Mouse (Mus musculus): ENCODE results near the gene Arhgap23. TPM values are rescaled to one million over a fixed set of nuclear protein-coding genes. Genes with fewer than 3 reads are reported as not detected.

Gene Arhgap23
- polyA plus RNA-seq, 1 experiment from 2014 or later = 8.4 TPM

DNA sequence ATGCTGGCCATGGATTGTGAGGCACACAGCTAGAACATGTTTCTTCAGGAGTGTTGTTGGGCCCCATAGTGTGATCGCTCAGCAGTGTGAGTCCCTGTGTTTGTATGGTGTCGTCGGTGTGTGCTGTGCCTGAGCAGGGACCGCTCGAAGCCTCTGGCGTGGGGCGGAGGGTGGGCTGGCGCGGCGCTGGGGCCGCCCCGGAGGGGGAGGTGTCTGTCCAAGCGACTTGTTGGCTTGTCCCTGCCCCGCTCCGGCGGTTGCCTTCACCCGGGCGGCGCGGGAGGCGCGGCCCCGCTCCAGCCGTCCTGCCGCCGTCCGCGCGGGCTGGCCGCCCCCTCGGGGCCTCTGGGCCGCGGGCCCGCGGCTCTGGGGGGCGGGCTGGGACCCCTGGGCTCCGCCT, 24.6 kb downstream of the Arhgap23 start:
- peak overlapping the region; percentile 79 for H3K27ac ChIP-seq
- H3K36me3 ChIP-seq = peaks cover 17% of the 10 kb centered on the region
- 2% methylated on average over 36 of the region's 37 CpGs for WGBS
- no peaks in the 10 kb centered on the region for H3K9me3 ChIP-seq
- ATAC-seq (ENCODE audit: insufficient number of reproducible peaks, low FRiP score, low TSS enrichment, low read depth) = no peak
- peak overlapping the region; percentile 76 for H3K9ac ChIP-seq
- peaks cover 75% of the 10 kb centered on the region for H3K4me1 ChIP-seq
- H3K27me3 ChIP-seq = no peaks in the 10 kb centered on the region
- peak overlapping the region; percentile 68 for H3K4me3 ChIP-seq
- peak overlapping the region; percentile 86 for H3K4me2 ChIP-seq

GRCm38 (mm10) chr11:97440441-97440881, 25.1 kb downstream of the Arhgap23 start:
- peaks cover 70% of the 10 kb centered on the region for H3K4me1 ChIP-seq
- H3K27me3 ChIP-seq = no peaks in the 10 kb centered on the region
- peak overlapping the region; percentile 76 for H3K9ac ChIP-seq
- peak overlapping the region; percentile 68 for H3K4me3 ChIP-seq
- no peaks in the 10 kb centered on the region for H3K9me3 ChIP-seq
- WGBS = 3% methylated on average over 30 of the region's 34 CpGs
- peaks cover 22% of the 10 kb centered on the region for H3K36me3 ChIP-seq
- no peak for ATAC-seq (ENCODE audit: insufficient number of reproducible peaks, low FRiP score, low TSS enrichment, low read depth)
- peak overlapping the region; percentile 86 for H3K4me2 ChIP-seq
- H3K27ac ChIP-seq = peak overlapping the region; percentile 79

GRCm38 (mm10) chr11:97441036-97441657, 25.8 kb downstream of the Arhgap23 start:
- Histone ChIP-seq H3K9ac (peak overlapping the region; percentile 76), H3K27ac (peak overlapping the region; percentile 79), H3K36me3 (peaks cover 29% of the 10 kb centered on the region), H3K4me3 (peak overlapping the region; percentile 68), H3K4me2 (peak overlapping the region; percentile 86), H3K4me1 (peaks cover 63% of the 10 kb centered on the region), H3K9me3 (no peaks in the 10 kb centered on the region), H3K27me3 (no peaks in the 10 kb centered on the region)
- WGBS = 41% methylated on average over 15 of the region's 15 CpGs
- no peak for ATAC-seq (ENCODE audit: insufficient number of reproducible peaks, low FRiP score, low TSS enrichment, low read depth)

DNA sequence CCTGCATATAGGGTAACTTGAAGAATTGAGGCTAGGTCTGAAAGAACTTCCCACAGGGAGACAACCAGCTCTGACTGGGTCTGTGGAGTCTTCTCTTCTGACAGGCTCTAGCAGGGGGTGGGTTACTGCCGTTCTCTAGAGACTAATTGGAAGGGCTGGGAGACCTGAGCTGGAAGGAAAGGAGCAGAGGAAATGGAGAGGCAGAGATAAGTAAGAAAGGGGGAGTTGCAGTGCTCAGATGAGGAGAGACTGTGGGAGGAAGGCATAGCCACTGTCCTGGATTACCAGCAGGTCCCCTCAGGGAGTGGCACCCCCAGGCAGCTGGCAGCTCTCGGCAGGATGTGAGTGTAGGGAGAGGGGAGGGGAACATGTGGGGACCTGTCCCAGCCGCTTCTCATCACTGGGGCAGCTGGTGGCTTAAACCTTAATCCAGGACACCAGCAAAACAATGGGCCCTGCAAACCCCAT, 26.4 kb downstream of the Arhgap23 start:
- no peaks in the 10 kb centered on the region for H3K9me3 ChIP-seq
- H3K27me3 ChIP-seq = no peaks in the 10 kb centered on the region
- peak overlapping the region; percentile 68 for H3K4me3 ChIP-seq
- 0 out of 2 replicates have a peak overlapping the region, but pooled peaks have one; percentile 76 for H3K9ac ChIP-seq
- H3K4me1 ChIP-seq = peaks cover 62% of the 10 kb centered on the region
- H3K27ac ChIP-seq = peak overlapping the region; percentile 79
- peak overlapping the region; percentile 86 for H3K4me2 ChIP-seq
- ATAC-seq (ENCODE audit: insufficient number of reproducible peaks, low FRiP score, low TSS enrichment, low read depth) = no peak
- WGBS = 16% methylated on average over 3 of the region's 3 CpGs
- H3K36me3 ChIP-seq = peaks cover 34% of the 10 kb centered on the region

DNA sequence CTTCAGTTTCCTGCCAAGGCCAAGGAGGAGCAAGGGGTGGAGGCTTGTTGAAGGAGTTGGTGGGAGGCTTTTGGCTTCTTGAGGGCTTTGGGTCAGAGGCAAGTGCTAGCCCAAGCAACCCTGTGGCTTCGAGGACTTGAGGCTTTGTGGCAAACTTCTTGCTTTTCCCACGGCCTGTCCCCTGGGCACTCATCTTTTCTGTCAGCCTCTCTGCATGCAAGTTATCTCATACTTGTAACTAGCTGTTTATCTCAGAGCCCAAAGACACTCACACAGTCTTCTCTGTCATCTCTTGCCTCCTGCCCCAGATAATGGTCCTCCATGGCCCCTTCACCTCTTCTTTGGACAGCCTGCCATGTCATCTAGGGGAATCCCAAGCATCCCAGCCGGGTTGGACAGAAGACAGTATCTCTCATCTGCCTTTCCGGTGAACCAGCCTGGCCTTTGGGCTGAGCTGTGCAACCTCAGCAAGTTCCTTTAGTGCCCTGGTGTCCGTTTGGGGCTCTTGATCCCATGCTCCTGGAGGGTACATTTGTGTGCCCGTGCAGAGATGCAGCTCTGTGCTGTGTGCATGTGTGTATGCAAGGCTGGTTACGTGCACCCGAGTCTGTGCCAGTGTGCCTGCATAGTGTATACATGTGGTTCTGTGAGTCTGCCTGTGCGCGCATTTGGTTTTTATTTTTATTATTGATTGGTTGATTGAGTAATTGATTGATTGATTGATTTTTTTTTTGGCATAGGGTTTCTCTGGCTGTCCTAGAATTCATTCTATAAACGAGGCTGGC, 27.8 kb downstream of the Arhgap23 start:
- H3K4me2 ChIP-seq = no peak overlapping the region
- no peak overlapping the region for H3K27ac ChIP-seq
- no peaks in the 10 kb centered on the region for H3K27me3 ChIP-seq
- 86% methylated on average over 11 of the region's 11 CpGs for WGBS
- peaks cover 53% of the 10 kb centered on the region for H3K4me1 ChIP-seq
- H3K9ac ChIP-seq = no peak overlapping the region
- no peaks in the 10 kb centered on the region for H3K9me3 ChIP-seq
- ATAC-seq (ENCODE audit: insufficient number of reproducible peaks, low FRiP score, low TSS enrichment, low read depth) = no peak
- no peak overlapping the region for H3K4me3 ChIP-seq
- H3K36me3 ChIP-seq = peaks cover 45% of the 10 kb centered on the region

DNA sequence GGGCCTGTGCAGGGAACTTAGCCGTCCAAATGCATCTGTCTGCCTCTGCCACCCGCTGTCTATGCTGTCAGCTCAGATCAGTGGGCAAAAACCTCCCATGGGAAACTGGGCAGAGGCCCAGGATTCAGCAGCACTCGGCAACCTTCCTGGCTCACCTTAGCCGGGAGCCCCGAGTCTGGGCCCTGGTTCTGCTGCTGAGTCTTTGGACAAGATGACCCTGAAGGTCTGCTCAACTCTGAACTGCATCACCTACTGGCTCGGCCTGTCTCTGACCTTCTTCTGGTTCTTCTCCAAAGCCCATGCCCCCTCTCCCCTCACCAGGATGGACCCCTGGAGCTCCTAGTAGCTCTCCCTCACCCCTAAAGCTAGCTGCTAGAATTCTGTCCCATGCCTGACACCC, 30.3 kb downstream of the Arhgap23 start:
- Histone ChIP-seq H3K4me3 (no peak overlapping the region), H3K4me2 (no peak overlapping the region), H3K36me3 (peaks cover 61% of the 10 kb centered on the region), H3K4me1 (peaks cover 50% of the 10 kb centered on the region), H3K27ac (no peak overlapping the region), H3K9me3 (no peaks in the 10 kb centered on the region), H3K27me3 (no peaks in the 10 kb centered on the region), H3K9ac (no peak overlapping the region)
- no peak for ATAC-seq (ENCODE audit: insufficient number of reproducible peaks, low FRiP score, low TSS enrichment, low read depth)
- WGBS = 78% methylated on average over 6 of the region's 6 CpGs

- ATAC-seq (ENCODE audit: insufficient number of reproducible peaks, low FRiP score, low TSS enrichment, low read depth) = no peak
- Histone ChIP-seq H3K4me3 (no peak overlapping the region), H3K4me2 (no peak overlapping the region), H3K9ac (no peak overlapping the region), H3K27ac (no peak overlapping the region), H3K9me3 (no peaks in the 10 kb centered on the region), H3K27me3 (no peaks in the 10 kb centered on the region), H3K36me3 (peaks cover 61% of the 10 kb centered on the region), H3K4me1 (peaks cover 50% of the 10 kb centered on the region)
- WGBS = 62% methylated on average over 4 of the region's 4 CpGs
Measured at GRCm38 (mm10) chr11:97445999-97446511, 30.7 kb downstream of the Arhgap23 start.

DNA sequence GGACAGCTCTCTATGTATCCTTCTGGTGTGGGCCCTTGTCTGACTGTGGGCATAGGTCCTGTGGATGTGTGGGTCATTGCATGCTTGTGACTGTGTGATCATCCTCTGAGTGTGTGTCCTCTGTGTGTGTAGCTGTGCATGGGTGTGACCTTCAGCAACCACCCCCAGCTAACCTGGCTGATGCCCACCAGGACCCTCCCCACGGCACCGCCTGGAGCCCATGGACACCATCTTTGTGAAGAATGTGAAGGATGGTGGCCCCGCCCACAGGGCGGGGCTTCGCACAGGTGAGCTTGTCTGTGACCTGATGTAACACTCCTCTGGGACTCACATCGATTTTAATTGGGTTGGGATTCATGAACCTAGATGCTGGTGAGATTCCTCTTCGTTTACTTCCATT, 32.6 kb downstream of the Arhgap23 start:
- 78% methylated on average over 7 of the region's 7 CpGs for WGBS
- H3K4me1 ChIP-seq = peaks cover 49% of the 10 kb centered on the region

GRCm38 (mm10) chr11:97448611-97449394, 33.5 kb downstream of the Arhgap23 start:
- peaks cover 49% of the 10 kb centered on the region for H3K4me1 ChIP-seq

More for the DNA sequence above, 32.6 kb downstream of the Arhgap23 start:
- peak overlapping the region; percentile 89; the same call in 1 of the 2 replicates for H3K27ac ChIP-seq
- no peaks in the 10 kb centered on the region for H3K9me3 ChIP-seq
- no peak overlapping the region for H3K4me3 ChIP-seq
- H3K4me2 ChIP-seq = no peak overlapping the region
- H3K9ac ChIP-seq = no peak overlapping the region
- H3K36me3 ChIP-seq = peaks cover 79% of the 10 kb centered on the region
- H3K27me3 ChIP-seq = no peaks in the 10 kb centered on the region
- ATAC-seq (ENCODE audit: insufficient number of reproducible peaks, low FRiP score, low TSS enrichment, low read depth) = no peak

GRCm38 (mm10) chr11:97449601-97450293, 34.4 kb downstream of the Arhgap23 start:
- peak overlapping the region; percentile 54 for H3K4me3 ChIP-seq
- peak overlapping the region; percentile 40; the same call in 1 of the 2 replicates for H3K9ac ChIP-seq
- WGBS = 12% methylated on average over 15 of the region's 15 CpGs
- no peaks in the 10 kb centered on the region for H3K27me3 ChIP-seq
- H3K4me1 ChIP-seq = peaks cover 49% of the 10 kb centered on the region
- ATAC-seq (ENCODE audit: insufficient number of reproducible peaks, low FRiP score, low TSS enrichment, low read depth) = peak; percentile 83
- peak overlapping the region; percentile 89 for H3K27ac ChIP-seq
- H3K9me3 ChIP-seq = no peaks in the 10 kb centered on the region
- H3K4me2 ChIP-seq = peak overlapping the region; percentile 73
- peaks cover 79% of the 10 kb centered on the region for H3K36me3 ChIP-seq

More at GRCm38 (mm10) chr11:97448611-97449394, 33.5 kb downstream of the Arhgap23 start:
- Histone ChIP-seq H3K36me3 (peaks cover 80% of the 10 kb centered on the region), H3K4me2 (no peak overlapping the region), H3K4me3 (no peak overlapping the region), H3K27me3 (no peaks in the 10 kb centered on the region), H3K27ac (peak overlapping the region; percentile 89), H3K9me3 (no peaks in the 10 kb centered on the region), H3K9ac (no peak overlapping the region)
- WGBS = 86% methylated on average over 11 of the region's 11 CpGs
- ATAC-seq (ENCODE audit: insufficient number of reproducible peaks, low FRiP score, low TSS enrichment, low read depth) = no peak

All from limb, embryonic 15.5 days (tissue).